Mouse (Mus musculus): ENCODE data around the gene Rassf3.
A peak's percentile ranks its signal among the peaks of the same experiment; 100 is the strongest.

Gene Rassf3

GRCm38 (mm10) chr10:121492608-121493315, 16.6 kb upstream of the Rassf3 start:
- DNase-seq (ENCODE audit: low spot score in 2 of 2), result no peak

- DNase-seq (ENCODE audit: low spot score in 2 of 2), result no peak
Measured at GRCm38 (mm10) chr10:121489941-121490340, 13.8 kb upstream of the Rassf3 start.

- DNase-seq (ENCODE audit: low spot score in 2 of 2), result no peak
Measured at GRCm38 (mm10) chr10:121488623-121489299, 12.6 kb upstream of the Rassf3 start.

GRCm38 (mm10) chr10:121487716-121488115, 11.6 kb upstream of the Rassf3 start:
- no peak for DNase-seq (ENCODE audit: low spot score in 2 of 2)

- no peak for DNase-seq (ENCODE audit: low spot score in 2 of 2)
Measured at GRCm38 (mm10) chr10:121486350-121486749, 10.2 kb upstream of the Rassf3 start.

- no peak for DNase-seq (ENCODE audit: low spot score in 2 of 2)
Measured at GRCm38 (mm10) chr10:121483364-121483763, 7.2 kb upstream of the Rassf3 start.

- DNase-seq (ENCODE audit: low spot score in 2 of 2), result no peak
Measured at GRCm38 (mm10) chr10:121481141-121481540, 5.0 kb upstream of the Rassf3 start.

- DNase-seq (ENCODE audit: low spot score in 2 of 2), result no peak
Measured at GRCm38 (mm10) chr10:121479987-121480386, 3.8 kb upstream of the Rassf3 start.

GRCm38 (mm10) chr10:121477433-121477832, 1.3 kb upstream of the Rassf3 start:
- DNase-seq (ENCODE audit: low spot score in 2 of 2), result no peak

- DNase-seq (ENCODE audit: low spot score in 2 of 2), result no peak
Measured at GRCm38 (mm10) chr10:121476968-121477337, 806 bp upstream of the Rassf3 start.

GRCm38 (mm10) chr10:121475672-121476146, 438 bp downstream of the Rassf3 start:
- peak in 1 of 2 experiments; percentile 67 for DNase-seq (ENCODE audit: low spot score in 2 of 2)

GRCm38 (mm10) chr10:121475101-121475671, 961 bp downstream of the Rassf3 start:
- peak; percentile 48 for DNase-seq (ENCODE audit: low spot score in 2 of 2)

- DNase-seq (ENCODE audit: low spot score in 2 of 2), result no peak
Measured at GRCm38 (mm10) chr10:121474288-121474687, 1.9 kb downstream of the Rassf3 start.

GRCm38 (mm10) chr10:121473723-121474215, 2.4 kb downstream of the Rassf3 start:
- DNase-seq (ENCODE audit: low spot score in 2 of 2), result peak; percentile 42

GRCm38 (mm10) chr10:121472593-121473217, 3.4 kb downstream of the Rassf3 start:
- DNase-seq (ENCODE audit: low spot score in 2 of 2), result no peak

GRCm38 (mm10) chr10:121471570-121472197, 4.5 kb downstream of the Rassf3 start:
- DNase-seq (ENCODE audit: low spot score in 2 of 2), result peak; percentile 48 to 49

GRCm38 (mm10) chr10:121469625-121470024, 6.5 kb downstream of the Rassf3 start:
- no peak for DNase-seq (ENCODE audit: low spot score in 2 of 2)

GRCm38 (mm10) chr10:121468985-121469384, 7.2 kb downstream of the Rassf3 start:
- no peak for DNase-seq (ENCODE audit: low spot score in 2 of 2)

- DNase-seq (ENCODE audit: low spot score in 2 of 2), result no peak
Measured at GRCm38 (mm10) chr10:121468261-121468660, 7.9 kb downstream of the Rassf3 start.

GRCm38 (mm10) chr10:121467792-121468191, 8.4 kb downstream of the Rassf3 start:
- no peak for DNase-seq (ENCODE audit: low spot score in 2 of 2)

- DNase-seq (ENCODE audit: low spot score in 2 of 2), result no peak
Measured at GRCm38 (mm10) chr10:121467016-121467415, 9.1 kb downstream of the Rassf3 start.

- DNase-seq (ENCODE audit: low spot score in 2 of 2), result no peak
Measured at GRCm38 (mm10) chr10:121465033-121465432, 11.1 kb downstream of the Rassf3 start.
